Mouse (Mus musculus): ENCODE results near the gene Duoxa2.

DNA sequence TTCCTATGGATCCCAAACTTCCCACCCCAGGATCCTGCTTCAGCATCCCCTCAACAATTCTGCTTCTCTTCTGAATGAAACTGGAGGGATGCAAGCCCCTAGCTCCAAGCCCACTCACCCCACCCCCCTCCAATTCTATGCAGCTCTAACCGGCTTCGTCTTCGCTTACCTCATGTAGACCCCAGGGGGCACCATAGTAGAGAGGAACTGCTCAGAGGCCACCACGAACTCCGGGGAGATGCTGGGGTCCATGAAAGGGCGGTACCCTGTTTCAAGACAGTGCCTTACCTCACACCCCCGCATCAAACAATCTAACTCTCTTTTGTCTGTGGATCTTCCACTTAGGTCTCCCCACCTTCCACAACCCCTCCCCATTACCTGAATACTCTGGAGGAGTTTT lies 3.8 kb upstream of the Duoxa2 start:
- TF ChIP-seq TAL1 (IDR thresholded peaks at IDR 0.05; ENCODE audit: low read length) (no peak), GATA1 (IDR thresholded peaks at IDR 0.05; ENCODE audit: low read length) (no peak)
